Mouse (Mus musculus) lung, postnatal 0 days (tissue): ENCODE measurements around the gene Rars. TPM values are rescaled to one million over a fixed set of nuclear protein-coding genes. Genes with fewer than 3 reads are reported as not detected.
A peak's percentile ranks its signal among the peaks of the same experiment; 100 is the strongest.

Experiments
- ATAC-seq: fragments of 200-750 bp; cut with Nextera tagmentation; 2 replicates; pipeline ENCODE4 v1.8.0; 2017; ENCODE audit warnings: moderate library complexity
- DNase-seq: peaks from one replicate; pipeline ENCODE4 v3.0.0-alpha.2; 2016; ENCODE audit warnings: low spot score
- H3K27ac ChIP-seq: fragments of 300-500 bp; sonication (generic); 2 replicates; pipeline ENCODE4 v1.5.1; 2014; ENCODE audit warnings: antibody characterized with exemption, mild to moderate bottlenecking, low read length, mixed read lengths
- H3K27me3 ChIP-seq: fragments of 300-500 bp; sonication (generic); replicated peaks from 2 replicates; pipeline ENCODE4 v1.6.1; 2014; ENCODE audit warnings: low read length, mixed read lengths; ENCODE audit not compliant: insufficient read depth
- H3K36me3 ChIP-seq: fragments of 300-500 bp; sonication (generic); 2 replicates; pipeline ENCODE4 v1.6.1; 2014; ENCODE audit warnings: low read length, mixed read lengths; ENCODE audit not compliant: insufficient read depth
- H3K4me1 ChIP-seq: fragments of 300-500 bp; sonication (generic); 2 replicates; pipeline ENCODE4 v1.6.1; 2014; ENCODE audit warnings: antibody characterized with exemption, low read depth, low read length, mixed read lengths; ENCODE audit not compliant: insufficient read depth
- H3K4me2 ChIP-seq: fragments of 300-500 bp; sonication (generic); replicated peaks from 2 replicates; pipeline ENCODE4 v1.6.1; 2014; ENCODE audit warnings: low read depth, mild to moderate bottlenecking, low read length, moderate library complexity, mixed read lengths
- H3K4me3 ChIP-seq: fragments of 300-500 bp; sonication (generic); 2 replicates; pipeline ENCODE4 v1.5.1; 2014; ENCODE audit warnings: low read depth, low read length
- H3K9ac ChIP-seq: fragments of 300-500 bp; sonication (generic); replicated peaks from 2 replicates; pipeline ENCODE4 v1.6.1; 2014; ENCODE audit warnings: low read depth, mild to moderate bottlenecking
- H3K9me3 ChIP-seq: fragments of 300-500 bp; sonication (generic); 2 replicates; pipeline ENCODE4 v1.6.1; 2016; ENCODE audit warnings: low read length, mixed read lengths
- CTCF ChIP-seq: IDR thresholded peaks from 2 replicates; pipeline ENCODE4 v1.5.1; 2016; ENCODE audit warnings: antibody characterized with exemption, mild to moderate bottlenecking
- EP300 ChIP-seq: IDR thresholded peaks from 2 replicates; pipeline ENCODE4 v1.6.1; 2016; ENCODE audit warnings: antibody characterized with exemption, mild to moderate bottlenecking, control low read depth
- WGBS: fragments of 180-500 bp; shearing (Covaris S2); extraction: QIAGEN DNeasy Blood & Tissue Kit; methylation state at CpG from one replicate; pipeline ENCODE4 v1.1.7; 2014; 5-methylcytosine and 5-hydroxymethylcytosine counted together
- polyA plus RNA-seq: library from polyadenylated mRNA; unstranded; fragments of >200 nt; fragmentation: Nextera tagmentation; extraction: Ambion mirVana; gene quantifications from 2 replicates; pipeline ENCODE4 v1.2.1, GENCODE M21; 2015

Gene Rars
- polyA plus RNA-seq, 1 experiment from 2014 or later = 29.4 TPM

GRCm38 (mm10) chr11:35866140-35866539, 31.8 kb upstream of the Rars start:
- H3K36me3 ChIP-seq = peaks cover 3% of the 10 kb centered on the region; the same call in 1 of the 2 replicates
- no peaks in the 10 kb centered on the region for H3K4me1 ChIP-seq
- DNase-seq (no peak), ATAC-seq (no peak)
- TF ChIP-seq EP300 = no peak
- no peak for TF ChIP-seq CTCF
- 74% methylated on average over 7 of the region's 7 CpGs for WGBS
- no peak overlapping the region for H3K4me3 ChIP-seq
- no peaks in the 10 kb centered on the region for H3K27me3 ChIP-seq
- no peaks in the 10 kb centered on the region for H3K9me3 ChIP-seq
- no peak overlapping the region for H3K27ac ChIP-seq
- H3K4me2 ChIP-seq = no peak overlapping the region
- H3K9ac ChIP-seq = no peak overlapping the region

GRCm38 (mm10) chr11:35864981-35865604, 30.8 kb upstream of the Rars start:
- Histone ChIP-seq H3K4me2 (no peak overlapping the region), H3K36me3 (peaks cover 3% of the 10 kb centered on the region; the same call in 1 of the 2 replicates), H3K27me3 (no peaks in the 10 kb centered on the region), H3K9me3 (no peaks in the 10 kb centered on the region), H3K27ac (no peak overlapping the region), H3K4me1 (no peaks in the 10 kb centered on the region), H3K9ac (no peak overlapping the region), H3K4me3 (no peak overlapping the region)
- WGBS = 30% methylated on average over 9 of the region's 9 CpGs
- TF ChIP-seq CTCF = no peak
- TF ChIP-seq EP300 = no peak
- DNase-seq (peak; percentile 19), ATAC-seq (no peak)

GRCm38 (mm10) chr11:35863653-35864052, 29.3 kb upstream of the Rars start:
- no peak overlapping the region for H3K4me2 ChIP-seq
- DNase-seq (no peak), ATAC-seq (no peak)
- 86% methylated on average over 5 of the region's 5 CpGs for WGBS
- no peaks in the 10 kb centered on the region for H3K4me1 ChIP-seq
- H3K9ac ChIP-seq = no peak overlapping the region
- no peak overlapping the region for H3K4me3 ChIP-seq
- no peak overlapping the region for H3K27ac ChIP-seq
- peaks cover 3% of the 10 kb centered on the region; the same call in 1 of the 2 replicates for H3K36me3 ChIP-seq
- no peaks in the 10 kb centered on the region for H3K9me3 ChIP-seq
- TF ChIP-seq EP300 (no peak), CTCF (no peak)
- no peaks in the 10 kb centered on the region for H3K27me3 ChIP-seq

GRCm38 (mm10) chr11:35857395-35858067, 23.2 kb upstream of the Rars start:
- H3K27me3 ChIP-seq = no peaks in the 10 kb centered on the region
- TF ChIP-seq CTCF (no peak), EP300 (no peak)
- no peak overlapping the region for H3K4me3 ChIP-seq
- no peaks in the 10 kb centered on the region for H3K36me3 ChIP-seq
- no peaks in the 10 kb centered on the region for H3K4me1 ChIP-seq
- DNase-seq = no peak
- no peaks in the 10 kb centered on the region for H3K9me3 ChIP-seq
- H3K9ac ChIP-seq = no peak overlapping the region; the same call in 1 of the 2 replicates
- no peak overlapping the region for H3K4me2 ChIP-seq
- H3K27ac ChIP-seq = no peak overlapping the region
- no peak for ATAC-seq
- WGBS = 62% methylated on average over 12 of the region's 12 CpGs

GRCm38 (mm10) chr11:35856359-35857040, 22.2 kb upstream of the Rars start:
- Histone ChIP-seq H3K27ac (no peak overlapping the region), H3K4me3 (no peak overlapping the region), H3K4me1 (no peaks in the 10 kb centered on the region), H3K9ac (no peak overlapping the region; the same call in 1 of the 2 replicates), H3K9me3 (no peaks in the 10 kb centered on the region), H3K4me2 (no peak overlapping the region), H3K27me3 (no peaks in the 10 kb centered on the region), H3K36me3 (peaks cover 1% of the 10 kb centered on the region; the same call in 1 of the 2 replicates)
- 65% methylated on average over 11 of the region's 11 CpGs for WGBS
- no peak for TF ChIP-seq CTCF
- no peak for TF ChIP-seq EP300
- ATAC-seq (no peak), DNase-seq (no peak)

- no peak for ATAC-seq
- H3K27ac ChIP-seq = no peak overlapping the region
- 73% methylated on average over 7 of the region's 9 CpGs for WGBS
- no peaks in the 10 kb centered on the region for H3K27me3 ChIP-seq
- H3K4me3 ChIP-seq = no peak overlapping the region
- no peak overlapping the region for H3K4me2 ChIP-seq
- peaks cover 4% of the 10 kb centered on the region; the same call in 1 of the 2 replicates for H3K36me3 ChIP-seq
- no peaks in the 10 kb centered on the region for H3K9me3 ChIP-seq
- DNase-seq = no peak
- no peak overlapping the region for H3K9ac ChIP-seq
- no peak for TF ChIP-seq EP300
- no peak for TF ChIP-seq CTCF
- no peaks in the 10 kb centered on the region for H3K4me1 ChIP-seq
Measured at GRCm38 (mm10) chr11:35855567-35855966, 21.3 kb upstream of the Rars start.
